Mouse (Mus musculus) adipocyte (in vitro differentiated cells): ENCODE measurements at regions not wholly inside any gene's neighbourhood (a gene's known extent, or its start where the extent isn't known, plus 50 kb on each side); places are given as distances from the start of the nearest gene placed in this dataset.

Source experiments
- DNase-seq: peaks from one replicate; pipeline ENCODE4 v3.0.0-alpha.2; 2016; ENCODE audit warnings: low spot score

GRCm38 (mm10) chr14:58598867-58599266 lies 528.5 kb downstream of the Fgf9 start:
- DNase-seq: no peak

- DNase-seq: no peak
These were observed 527.5 kb downstream of the Fgf9 start for GRCm38 (mm10) chr14:58597810-58598209.

DNA sequence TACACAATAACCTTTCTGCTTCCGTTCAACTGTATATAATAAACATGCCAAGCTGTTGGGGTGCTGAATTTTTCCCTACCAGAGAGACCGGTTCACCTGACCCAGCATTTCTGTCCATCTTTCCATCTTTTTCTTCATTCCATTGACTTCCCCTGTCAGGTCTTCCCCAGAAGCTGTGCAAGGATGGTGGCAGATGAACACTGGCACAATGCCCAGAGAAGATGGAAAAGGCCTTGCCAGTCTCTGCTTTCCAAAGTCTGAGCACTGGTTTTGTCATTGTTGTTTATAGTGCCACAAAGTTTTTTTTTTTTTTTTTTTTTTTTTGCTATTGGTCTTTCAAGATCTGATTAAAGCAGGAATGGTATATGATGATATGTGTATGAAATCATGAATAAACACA lies 526.6 kb downstream of the Fgf9 start:
- DNase-seq: no peak

- no peak for DNase-seq
These were observed 511.5 kb downstream of the Fgf9 start for GRCm38 (mm10) chr14:58581806-58582205.

DNA sequence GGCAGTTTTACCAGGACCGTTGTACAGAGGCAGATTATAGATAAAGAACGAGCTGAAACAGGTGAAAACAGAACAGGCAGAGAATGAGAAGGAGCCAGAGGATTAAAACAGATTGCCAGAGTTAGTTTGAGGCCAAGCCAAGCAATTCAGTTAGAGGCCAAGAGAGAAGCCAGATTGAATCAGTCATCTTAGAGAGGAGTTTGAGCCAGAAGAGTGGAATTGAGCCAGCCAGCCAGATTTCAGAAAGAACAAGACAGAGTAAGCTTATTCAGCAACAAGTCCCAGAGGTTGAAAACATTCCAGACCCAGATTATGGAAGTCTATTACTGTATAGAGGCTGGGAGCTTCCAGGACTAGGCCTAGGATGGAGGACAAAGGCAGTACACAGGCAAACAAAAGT lies 499.7 kb downstream of the Fgf9 start:
- DNase-seq: no peak

- no peak for DNase-seq
These were observed 497.1 kb downstream of the Fgf9 start for GRCm38 (mm10) chr14:58567472-58567871.

GRCm38 (mm10) chr14:58563082-58563481 lies 492.7 kb downstream of the Fgf9 start:
- DNase-seq: no peak

DNA sequence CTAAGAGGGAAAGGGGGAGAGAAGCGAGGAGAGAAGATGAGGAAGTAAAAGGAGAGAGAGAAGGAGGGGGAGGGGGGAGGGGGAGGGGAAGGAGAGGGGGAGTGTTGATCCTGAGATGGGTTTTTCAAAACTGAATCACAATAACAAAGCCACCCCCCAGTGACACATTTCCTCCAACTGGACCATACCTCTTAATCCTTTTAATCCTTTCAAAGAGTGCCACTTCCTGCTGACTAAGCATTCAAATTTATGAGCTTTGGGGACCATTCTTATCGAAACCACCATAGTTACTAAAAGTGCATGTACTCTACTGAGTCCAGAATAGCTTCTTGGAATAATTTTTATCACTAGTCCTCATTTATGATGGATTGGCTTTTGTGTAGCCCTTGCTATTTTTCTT lies 480.4 kb downstream of the Fgf9 start:
- DNase-seq: no peak

DNA sequence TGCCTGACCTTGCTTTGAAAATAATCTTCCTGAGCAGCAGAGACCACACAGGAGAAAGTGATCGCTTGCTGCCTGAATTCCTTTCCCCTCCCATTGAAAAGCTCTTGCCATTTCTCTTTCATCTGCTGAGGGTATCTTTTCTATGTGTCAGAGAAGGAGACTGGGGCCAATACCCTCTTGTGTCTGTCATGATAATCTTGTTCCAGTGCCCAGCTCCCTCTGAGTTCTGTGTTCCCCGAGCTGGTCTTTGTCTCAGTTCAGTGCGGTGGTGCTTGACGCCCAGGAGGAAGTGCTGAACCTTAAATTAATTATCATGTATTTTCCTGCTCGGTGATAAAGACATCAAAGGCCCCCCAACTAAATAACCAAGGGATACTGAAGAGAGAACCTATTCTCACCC lies 475.4 kb downstream of the Fgf9 start:
- no peak for DNase-seq

GRCm38 (mm10) chr14:58543140-58543767 lies 472.9 kb downstream of the Fgf9 start:
- DNase-seq: no peak

DNA sequence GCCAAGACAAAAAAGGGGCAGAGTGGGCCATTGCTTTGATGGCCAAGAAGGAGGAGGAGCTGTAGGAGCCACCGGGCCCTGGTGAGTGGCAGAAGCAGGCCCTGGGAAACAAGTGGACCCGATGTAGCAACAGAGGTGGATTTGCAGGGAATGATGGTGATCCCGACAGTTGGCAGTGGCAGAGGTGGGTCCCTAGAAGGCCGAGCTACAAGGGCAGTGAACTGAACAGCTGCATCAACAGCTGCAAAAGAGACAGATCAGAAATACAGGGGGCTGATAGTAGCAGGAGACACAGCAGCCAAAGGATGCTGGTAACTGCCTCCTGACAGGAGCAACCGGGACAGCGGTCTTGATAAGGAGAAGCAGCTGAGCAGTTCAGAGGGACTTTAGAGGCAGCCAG lies 467.8 kb downstream of the Fgf9 start:
- DNase-seq: no peak

DNA sequence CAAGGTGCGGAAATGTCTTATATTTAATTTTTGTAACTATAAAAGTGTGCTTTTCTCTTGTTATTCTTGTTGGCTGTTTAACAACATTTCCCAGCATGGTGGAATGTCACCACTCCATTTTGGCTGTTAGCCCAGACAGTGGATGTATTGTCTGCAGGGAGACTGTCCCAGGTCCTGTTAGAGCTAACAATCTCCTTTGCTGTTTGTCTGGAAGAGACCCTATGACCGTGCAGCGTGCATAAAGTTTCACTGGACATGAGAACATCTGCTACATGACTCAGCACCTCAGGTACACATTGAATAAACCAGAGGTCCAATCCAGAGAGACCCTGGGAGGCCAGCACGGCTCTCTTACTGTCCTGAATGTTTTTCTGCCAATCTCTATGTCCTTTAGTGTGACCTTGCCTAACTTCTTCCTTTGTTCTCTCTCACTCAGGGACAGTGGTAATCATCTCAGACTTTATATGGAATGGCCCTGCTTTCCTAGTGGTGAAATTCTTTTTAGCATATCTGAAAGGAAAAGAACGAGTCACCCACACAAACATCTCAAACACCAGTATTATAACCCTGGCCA lies 450.7 kb downstream of the Fgf9 start:
- no peak for DNase-seq

DNA sequence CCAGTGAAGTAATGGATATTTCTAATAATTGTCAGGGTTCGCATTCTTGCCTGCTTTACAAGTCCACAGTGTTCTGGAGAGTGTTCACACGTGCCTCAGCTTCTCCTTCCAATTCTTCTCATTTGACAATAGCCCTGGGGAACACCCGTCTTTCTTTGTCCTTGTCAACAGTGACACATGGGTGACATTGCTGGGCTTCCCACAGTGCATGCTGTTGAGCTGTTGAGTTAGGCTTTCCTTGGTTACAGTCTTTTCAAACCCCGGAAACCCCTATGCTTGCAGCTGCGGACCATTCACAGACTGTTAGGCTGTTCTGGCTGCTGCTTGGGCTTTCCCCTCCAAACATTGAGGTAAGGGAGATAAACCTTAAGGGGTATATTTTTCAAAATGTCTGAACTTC lies 450.0 kb downstream of the Fgf9 start:
- DNase-seq: no peak

GRCm38 (mm10) chr14:58519086-58519485 lies 448.7 kb downstream of the Fgf9 start:
- no peak for DNase-seq

DNA sequence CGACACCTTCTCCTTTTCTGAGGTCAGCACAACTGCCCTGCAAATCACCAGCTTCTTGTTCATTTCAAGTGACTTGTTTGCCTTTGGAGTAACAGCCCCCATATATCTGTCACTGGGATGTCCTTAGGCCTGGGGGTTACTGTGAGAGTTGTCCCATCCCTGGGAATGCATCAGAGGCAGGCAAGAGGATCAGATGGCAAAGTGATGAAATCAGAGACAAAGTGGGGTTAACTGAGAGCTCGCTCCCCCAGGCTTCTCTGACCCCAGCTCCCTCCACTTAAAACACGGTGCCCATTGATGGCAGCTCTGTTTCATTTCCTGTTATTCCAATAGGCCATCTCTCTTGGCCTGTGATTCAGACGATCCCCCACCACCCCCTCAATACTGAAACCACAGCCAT lies 446.2 kb downstream of the Fgf9 start:
- no peak for DNase-seq

DNA sequence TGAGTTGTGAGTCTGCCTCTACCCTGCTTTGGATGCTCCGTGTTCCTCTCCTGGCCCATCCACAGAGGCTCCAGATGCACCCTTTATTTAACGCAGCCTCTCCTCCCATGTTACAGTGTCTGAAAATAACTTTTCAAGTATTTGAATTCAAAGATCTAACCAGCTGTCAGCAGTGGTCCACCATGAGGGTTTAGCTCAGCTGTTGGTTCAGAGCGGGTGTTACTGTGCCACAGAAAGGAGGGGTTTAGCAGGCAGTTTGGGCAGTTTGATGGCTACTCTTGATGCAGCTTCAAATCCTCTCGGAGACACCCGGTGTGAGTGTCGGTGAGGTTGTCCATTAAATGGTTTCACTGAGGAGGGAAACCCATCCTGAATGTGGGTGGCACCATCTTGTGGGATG lies 441.8 kb downstream of the Fgf9 start:
- no peak for DNase-seq

- no peak for DNase-seq
These were observed 441.2 kb downstream of the Fgf9 start for GRCm38 (mm10) chr14:58511571-58511985.

DNA sequence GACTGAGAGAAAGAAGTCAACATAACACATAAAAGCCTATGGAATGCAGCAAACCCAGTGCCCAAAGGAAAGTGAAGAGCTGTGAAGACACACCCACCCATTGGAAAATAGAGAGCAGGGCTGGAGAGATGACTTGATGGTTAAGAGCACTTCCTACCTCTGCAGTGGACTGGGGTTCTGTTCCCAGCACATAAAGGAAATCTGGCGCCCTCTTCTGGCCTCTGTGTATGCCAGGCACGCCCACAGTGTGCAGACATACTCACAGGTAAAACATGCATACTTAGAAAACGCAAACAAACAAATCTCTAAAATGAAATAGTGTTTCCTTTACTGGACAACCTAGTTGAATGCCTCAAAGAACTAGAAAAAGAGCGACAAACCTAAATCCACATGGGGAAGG lies 440.4 kb downstream of the Fgf9 start:
- no peak for DNase-seq

DNA sequence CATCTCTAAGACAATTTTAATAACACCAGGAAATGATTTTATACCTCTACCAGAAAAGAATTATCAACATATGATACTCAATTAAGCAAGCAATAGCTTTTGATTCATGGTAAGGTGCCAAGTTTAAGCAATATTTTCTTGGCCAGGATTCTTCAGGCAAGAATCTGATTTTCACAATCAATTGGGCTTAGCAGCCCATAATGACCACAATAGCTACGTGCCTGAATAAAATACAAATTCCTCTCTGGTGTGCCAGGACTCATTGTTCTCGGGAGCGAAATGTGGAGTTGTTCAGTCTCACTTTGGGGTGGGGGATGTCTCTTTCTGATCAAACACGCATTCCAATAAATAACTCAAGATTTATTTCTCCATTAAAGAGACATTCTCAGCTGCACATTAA lies 438.8 kb downstream of the Fgf9 start:
- DNase-seq: no peak

- DNase-seq: no peak
These were observed 436.1 kb downstream of the Fgf9 start for GRCm38 (mm10) chr14:58506490-58506889.

DNA sequence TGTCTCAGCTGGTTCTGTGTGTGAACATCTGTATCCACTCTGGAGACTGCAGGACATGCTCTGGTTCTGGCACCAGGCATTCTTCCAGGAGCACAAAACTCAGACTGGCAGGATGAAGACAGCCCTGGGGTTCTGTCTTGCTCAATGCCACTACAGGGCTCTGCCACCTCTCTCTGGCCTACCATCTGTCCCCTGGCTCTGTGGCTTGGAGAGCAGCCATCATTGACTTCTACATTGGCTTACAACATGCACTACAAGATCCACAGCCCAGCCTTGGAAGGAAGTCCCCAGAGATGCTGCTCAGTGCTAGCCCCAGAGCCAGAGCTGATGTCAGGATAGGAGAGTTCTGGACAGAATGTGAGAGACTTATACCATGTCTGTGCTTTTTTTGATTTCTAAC lies 435.5 kb downstream of the Fgf9 start:
- DNase-seq: no peak

- no peak for DNase-seq
These were observed 432.5 kb downstream of the Fgf9 start for GRCm38 (mm10) chr14:58502890-58503289.

DNA sequence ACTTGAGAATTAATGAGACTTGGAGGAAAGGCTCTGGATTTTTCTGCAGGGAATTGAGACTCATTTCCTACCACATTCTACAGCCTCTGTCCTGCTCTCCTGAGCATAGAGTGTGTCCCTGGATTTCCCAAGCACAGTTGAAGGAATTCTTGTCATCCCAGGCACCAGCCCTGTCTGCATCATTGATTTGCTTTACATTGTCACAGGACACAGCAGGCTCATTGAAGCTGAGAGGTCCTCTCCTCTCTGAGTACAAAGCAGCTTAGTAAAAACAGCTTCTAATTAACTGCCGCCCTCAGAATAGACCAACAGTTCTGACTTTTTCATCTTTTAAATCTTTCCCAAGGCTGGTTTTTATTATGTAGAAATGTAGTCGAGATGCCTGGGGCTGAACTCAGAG lies 429.7 kb downstream of the Fgf9 start:
- no peak for DNase-seq

- no peak for DNase-seq
These were observed 429.2 kb downstream of the Fgf9 start for GRCm38 (mm10) chr14:58499501-58499900.
